Comparison of ENCODE assay signal across 10 mouse cellular contexts in genomic region chr9:21392646-21393175, GRCm38 (mm10).
"Had no signal": no experiment of that assay in that cellular context is flagged by ENCODE, and none has a peak within 500 bp of the region (broad histone marks: within the 10 kb centered on the region; RNA-seq: fewer than 3 reads in every experiment).

No protein-coding gene starts in this region.

- H3K4me1 ChIP-seq: liver, embryonic 13.5 days had no signal

- H3K4me2 ChIP-seq: liver, embryonic 13.5 days; midbrain, embryonic 11.5 days had no signal

- H3K27me3 ChIP-seq: liver, embryonic 13.5 days had no signal

- H3K9me3 ChIP-seq: liver, embryonic 13.5 days had no signal

- H3K27ac ChIP-seq: left cerebral cortex, adult 2 months; liver, embryonic 13.5 days had no signal

- H3K4me3 ChIP-seq: left cerebral cortex, adult 2 months; liver, embryonic 13.5 days had no signal

- DNase-seq: layer of hippocampus, postnatal 36 days; liver, embryonic 13.5 days; lung, adult 2 months; lung, postnatal 14 days; lung, postnatal 4 days; midbrain, embryonic 14.5 days; thymus, adult 18-20 months; thymus, postnatal 36 days had no signal

- H3K9ac ChIP-seq: liver, embryonic 13.5 days had no signal
